Mouse (Mus musculus) ES-E14 (cell line): Measurements from ENCODE around the gene Eef1akmt2. TPM values are rescaled to one million over a fixed set of nuclear protein-coding genes. Genes with fewer than 3 reads are reported as not detected.

Source experiments
- DNase-seq: peaks from one replicate; pipeline ENCODE4 v3.0.0-alpha.2; 2013; ENCODE audit warnings: low read depth, low spot score
- H3K27ac ChIP-seq: 2 replicates; pipeline ENCODE4 v1.5.1; 2012; ENCODE audit warnings: low read depth, mild to moderate bottlenecking, low read length, moderate library complexity, mixed read lengths; ENCODE audit not compliant: poor library complexity, insufficient read depth, severe bottlenecking
- H3K36me3 ChIP-seq: 2 replicates; pipeline ENCODE4 v1.6.1; 2012; ENCODE audit warnings: mild to moderate bottlenecking, low read length, moderate library complexity, mixed read lengths; ENCODE audit not compliant: control insufficient read depth, poor library complexity, insufficient read depth, severe bottlenecking
- H3K4me1 ChIP-seq, 2 experiments: fragments of 150-350 bp in 1 of 2; sonication (generic) in 1 of 2; 2 replicates each; pipeline ENCODE4 v1.6.1; 2012; ENCODE audit warnings: low read length in 2 of 2, mild to moderate bottlenecking in 1 of 2, mixed read lengths in 1 of 2; ENCODE audit not compliant: control insufficient read depth in 2 of 2, insufficient read depth in 2 of 2, poor library complexity in 1 of 2
- H3K4me3 ChIP-seq, 2 experiments: fragments of 150-350 bp in 1 of 2; sonication (generic) in 1 of 2; 2 replicates each; pipeline ENCODE4 v1.5.1; 2012; ENCODE audit warnings: low read length in 2 of 2, low read depth in 1 of 2, mild to moderate bottlenecking in 1 of 2, mixed read lengths in 1 of 2; ENCODE audit not compliant: insufficient read depth in 1 of 2, poor library complexity in 1 of 2, severe bottlenecking in 1 of 2
- H3K9ac ChIP-seq: 2 replicates; pipeline ENCODE4 v1.6.1; 2012; ENCODE audit warnings: low read depth, mild to moderate bottlenecking, low read length, mixed read lengths; ENCODE audit not compliant: poor library complexity, insufficient read depth, severe bottlenecking
- H3K9me3 ChIP-seq: fragments of 150-350 bp; sonication (generic); 2 replicates; pipeline ENCODE4 v1.6.1; 2012; ENCODE audit warnings: low read depth, mild to moderate bottlenecking, low read length; ENCODE audit not compliant: control insufficient read depth, insufficient read depth
- CHD2 ChIP-seq: IDR thresholded peaks from 2 replicates; pipeline ENCODE4 v1.6.1; 2014; ENCODE audit warnings: mild to moderate bottlenecking, low read depth, low read length, inconsistent platforms
- HCFC1 ChIP-seq: IDR thresholded peaks from 2 replicates; pipeline ENCODE4 v1.6.1; 2012; ENCODE audit warnings: low read length, inconsistent platforms, borderline replicate concordance; ENCODE audit not compliant: insufficient read depth
- MAFK ChIP-seq: IDR thresholded peaks from 2 replicates; pipeline ENCODE4 v1.6.1; 2014; ENCODE audit warnings: mild to moderate bottlenecking, low read depth, low read length, inconsistent platforms; ENCODE audit not compliant: insufficient read depth
- ZC3H11A ChIP-seq: IDR thresholded peaks from 2 replicates; pipeline ENCODE4 v1.6.1; 2012; ENCODE audit warnings: low read depth, mild to moderate bottlenecking, inconsistent platforms, low read length, borderline replicate concordance
- ZNF384 ChIP-seq: IDR thresholded peaks from 2 replicates; pipeline ENCODE4 v1.6.1; 2012; ENCODE audit warnings: low read depth, low read length, inconsistent platforms
- in situ Hi-C, 2 experiments: fragments of 600-800 bp; cut with MboI; formaldehyde crosslinking; loops; one replicate each; pipeline ENCODE4 v1.15.1; 2025; ENCODE audit warnings: low sequenced_read_pairs in 2 of 2, inconsistent platforms in 1 of 2; ENCODE audit not compliant: unreplicated experiment in 2 of 2
- total RNA-seq: library from RNA; depleted of rRNA; stranded (reverse); fragments of 300-350 nt; gene quantifications from 2 replicates; pipeline ENCODE4 v1.2.3, GENCODE M21; 2012

Gene Eef1akmt2
- total RNA-seq, 1 experiment = 17.9 TPM

DNA sequence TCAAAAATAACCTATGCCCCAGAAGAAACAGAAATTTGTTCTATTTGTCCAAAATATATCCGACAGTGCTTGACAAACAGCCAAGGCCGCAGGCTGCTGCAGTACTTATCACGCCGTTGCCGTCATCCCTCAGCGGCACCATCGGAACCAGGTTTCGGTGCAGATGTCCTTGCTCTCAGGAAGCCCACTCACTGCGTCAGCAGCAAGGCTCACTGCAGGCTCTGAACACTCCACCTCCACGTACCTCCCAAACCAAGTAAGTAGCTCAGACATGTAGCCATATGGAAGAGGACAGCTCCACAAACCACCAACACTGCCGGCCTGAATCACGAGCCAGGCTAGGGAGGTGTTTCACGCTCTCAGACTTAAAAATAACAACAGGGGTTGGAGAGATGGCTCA, 63.6 kb downstream of the Eef1akmt2 start:
- no peaks in the 10 kb centered on the region; the same call in 1 of the 2 replicates for H3K36me3 ChIP-seq
- in situ Hi-C loops = no loop called here
- no peak overlapping the region for H3K27ac ChIP-seq
- H3K9ac ChIP-seq = no peak overlapping the region
- H3K4me1 ChIP-seq = peaks cover 4 to 9% of the 10 kb centered on the region in 2 experiments; a peak in 3 of 4 replicates
- no peak for TF ChIP-seq HCFC1
- no peak for TF ChIP-seq ZC3H11A
- TF ChIP-seq ZNF384 = no peak
- TF ChIP-seq CHD2 = no peak
- no peak for TF ChIP-seq MAFK
- no peaks in the 10 kb centered on the region for H3K9me3 ChIP-seq
- H3K4me3 ChIP-seq = no peak overlapping the region
- DNase-seq = no peak

DNA sequence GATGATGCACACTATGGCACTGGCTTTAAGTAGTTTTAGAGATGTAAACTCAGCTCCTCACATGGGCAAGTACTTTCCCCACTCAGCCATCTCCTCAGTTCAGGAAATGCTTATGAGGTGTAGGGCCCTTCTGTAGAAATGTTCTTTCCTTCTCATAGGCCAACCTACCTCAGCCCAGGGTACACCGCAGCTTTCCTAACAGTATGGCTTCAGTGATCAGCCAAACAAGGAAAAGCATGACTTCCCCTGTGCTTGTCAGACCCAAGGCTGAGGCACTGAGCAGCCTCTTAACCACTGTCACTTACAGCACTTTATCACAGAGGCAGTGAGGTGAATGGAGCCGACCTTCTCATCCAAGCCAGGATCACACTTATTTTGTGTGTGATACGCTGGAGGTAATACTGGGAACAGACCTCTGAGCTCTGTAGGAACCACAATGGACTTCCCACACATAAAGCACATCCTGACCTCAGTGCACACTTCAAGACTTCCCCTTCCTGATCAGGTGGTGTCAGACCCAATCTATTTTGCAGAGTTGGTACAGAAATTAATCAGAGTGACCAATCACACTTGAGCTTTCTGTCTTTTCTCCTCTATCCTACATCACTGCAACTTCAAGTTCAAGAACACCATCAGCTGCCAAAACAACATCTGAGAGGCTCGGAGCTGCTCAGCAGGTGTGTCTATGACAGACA, 64.8 kb downstream of the Eef1akmt2 start:
- Histone ChIP-seq H3K4me3 (no peak overlapping the region), H3K9ac (no peak overlapping the region), H3K27ac (no peak overlapping the region), H3K36me3 (no peaks in the 10 kb centered on the region; the same call in 1 of the 2 replicates), H3K9me3 (no peaks in the 10 kb centered on the region), H3K4me1 (peaks cover 4 to 9% of the 10 kb centered on the region in 2 experiments; a peak in 3 of 4 replicates)
- TF ChIP-seq CHD2 = no peak
- no peak for TF ChIP-seq ZNF384
- TF ChIP-seq HCFC1 = no peak
- no peak for TF ChIP-seq ZC3H11A
- TF ChIP-seq MAFK = no peak
- in situ Hi-C loops = no loop called here
- no peak for DNase-seq

DNA sequence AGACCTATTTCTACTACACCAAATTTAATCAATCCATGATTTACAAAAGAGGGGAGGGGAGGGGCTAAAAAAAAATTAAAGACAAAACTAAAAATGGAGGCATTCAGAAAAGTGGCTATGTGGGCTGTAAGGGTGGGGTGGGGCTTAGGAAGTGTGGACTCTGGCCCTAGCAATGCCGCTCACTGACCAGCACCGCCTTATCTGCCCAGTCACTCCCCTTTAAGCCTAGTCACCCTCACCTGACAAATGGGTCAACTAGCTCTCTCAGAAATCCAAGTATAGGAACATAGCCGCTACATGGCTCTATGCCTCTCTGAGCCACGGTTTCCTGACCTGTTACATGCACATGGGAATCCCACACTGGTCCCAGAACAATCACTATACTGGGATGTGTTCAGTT, 65.5 kb downstream of the Eef1akmt2 start:
- no peak for DNase-seq
- Histone ChIP-seq H3K9me3 (no peaks in the 10 kb centered on the region), H3K9ac (no peak overlapping the region), H3K4me3 (no peak overlapping the region), H3K36me3 (no peaks in the 10 kb centered on the region; the same call in 1 of the 2 replicates), H3K27ac (no peak overlapping the region), H3K4me1 (peaks cover 4 to 9% of the 10 kb centered on the region in 2 experiments; a peak in 3 of 4 replicates)
- TF ChIP-seq ZC3H11A = no peak
- no peak for TF ChIP-seq ZNF384
- no peak for TF ChIP-seq HCFC1
- no peak for TF ChIP-seq CHD2
- TF ChIP-seq MAFK = no peak
- in situ Hi-C loops = no loop called here

DNA sequence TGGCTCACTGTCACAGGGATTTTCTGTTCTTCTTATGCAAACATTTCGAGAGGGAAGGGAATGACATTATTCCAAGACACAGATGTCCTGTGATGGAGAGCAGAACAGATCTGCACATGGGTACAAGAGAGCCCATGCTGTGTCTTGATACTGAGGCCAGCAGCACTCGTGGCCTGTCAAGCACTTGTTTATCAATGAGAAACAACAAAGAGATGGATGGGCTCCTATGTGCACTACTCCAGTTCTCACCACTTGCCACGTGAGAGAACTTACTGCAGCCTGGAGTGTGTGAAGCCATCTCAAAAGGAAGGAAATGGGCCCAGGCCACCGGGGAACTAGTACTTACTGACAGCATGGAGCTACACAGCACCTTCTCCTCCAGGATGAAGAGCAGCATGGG, 66.0 kb downstream of the Eef1akmt2 start:
- no peak overlapping the region for H3K4me3 ChIP-seq
- H3K9me3 ChIP-seq = no peaks in the 10 kb centered on the region
- in situ Hi-C loops = no loop called here
- H3K4me1 ChIP-seq = peaks cover 4 to 10% of the 10 kb centered on the region in 2 experiments; a peak in 3 of 4 replicates
- H3K36me3 ChIP-seq = no peaks in the 10 kb centered on the region; the same call in 1 of the 2 replicates
- TF ChIP-seq CHD2 (no peak), ZNF384 (no peak), ZC3H11A (no peak), HCFC1 (no peak), MAFK (no peak)
- H3K9ac ChIP-seq = no peak overlapping the region
- H3K27ac ChIP-seq = no peak overlapping the region
- no peak for DNase-seq
